Mouse (Mus musculus): ENCODE measurements around the gene Usp36. TPM values are rescaled to one million over a fixed set of nuclear protein-coding genes. Genes with fewer than 3 reads are reported as not detected.
A peak's percentile ranks its signal among the peaks of the same experiment; 100 is the strongest.

Usp36 gene
- polyA plus RNA-seq, 1 experiment from 2014 or later: 18.0 TPM

DNA sequence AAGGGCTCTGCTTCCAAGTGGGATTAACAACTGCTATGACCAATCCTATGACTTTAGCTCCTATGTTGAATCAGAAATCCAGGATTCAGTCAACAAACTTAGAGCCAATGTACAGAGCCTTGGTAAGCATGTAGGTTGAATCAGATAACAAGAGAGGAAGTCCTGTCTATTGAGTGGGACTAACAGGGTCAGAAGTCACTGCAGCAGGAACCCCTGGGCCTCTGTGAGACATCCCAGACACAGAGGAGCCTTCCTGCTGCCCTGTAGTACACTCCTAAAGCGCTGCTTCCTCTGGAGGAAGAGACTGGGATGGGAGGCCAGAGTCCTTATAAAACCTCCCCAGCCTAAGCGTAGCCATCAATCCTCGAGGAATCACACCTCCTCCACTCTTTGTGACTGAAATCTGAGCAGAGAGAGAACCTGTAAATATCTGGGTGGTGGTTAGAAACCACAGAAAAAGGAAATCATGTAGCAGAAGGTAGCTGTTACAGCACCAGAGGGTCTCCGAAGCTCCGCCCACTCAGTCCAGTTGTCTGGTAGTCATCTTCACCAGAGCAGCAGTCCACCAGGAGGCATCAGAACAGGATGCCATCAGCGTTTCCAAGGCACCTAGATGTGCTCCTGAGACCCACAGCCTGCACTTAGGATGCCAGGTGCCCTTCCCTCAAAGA lies 53.4 kb downstream of the Usp36 start:
- 53% methylated on average over 6 of the region's 6 CpGs for WGBS
- ATAC-seq (ENCODE audit: insufficient read depth, low FRiP score): peak; percentile 49; the same call in 1 of the 2 replicates
- Histone ChIP-seq H3K4me1 (ENCODE audit: control insufficient read depth, insufficient read depth, low read length) (peaks cover 42% of the 10 kb centered on the region), H3K36me3 (ENCODE audit: control insufficient read depth, insufficient read depth, low read length) (no peaks in the 10 kb centered on the region), H3K27ac (ENCODE audit: low read length) (peak overlapping the region; percentile 8; the same call in 1 of the 2 replicates), H3K27me3 (ENCODE audit: control insufficient read depth, insufficient read depth, low read length) (no peaks in the 10 kb centered on the region), H3K4me3 (replicated peaks; ENCODE audit: low read length) (no peak overlapping the region), H3K9me3 (replicated peaks; ENCODE audit: control insufficient read depth, low read length) (no peaks in the 10 kb centered on the region), H3K9ac (ENCODE audit: low read length) (no peak overlapping the region), H3K4me2 (ENCODE audit: low read depth, low read length) (no peak overlapping the region)

DNA sequence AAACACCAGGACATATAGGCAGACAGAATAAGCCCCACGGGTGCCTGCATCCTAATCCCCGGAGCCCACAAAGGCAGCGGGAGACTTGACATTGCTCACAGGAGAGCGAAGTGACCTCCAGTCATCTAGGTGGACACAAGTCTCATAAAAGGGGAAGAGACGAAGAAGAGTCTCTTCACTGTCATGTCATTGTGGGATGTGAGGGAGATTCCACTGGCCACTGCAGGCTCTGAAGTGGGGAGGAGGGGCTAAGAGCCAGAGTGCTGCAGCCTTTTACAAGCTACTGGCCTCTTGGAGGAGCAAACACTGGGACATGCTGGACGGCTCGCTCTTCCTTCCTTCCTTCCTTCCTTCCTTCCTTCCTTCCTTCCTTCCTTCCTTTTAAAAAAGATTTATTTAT lies 55.1 kb downstream of the Usp36 start:
- Histone ChIP-seq H3K9me3 (replicated peaks; ENCODE audit: control insufficient read depth, low read length) (no peaks in the 10 kb centered on the region), H3K36me3 (ENCODE audit: control insufficient read depth, insufficient read depth, low read length) (no peaks in the 10 kb centered on the region), H3K27me3 (ENCODE audit: control insufficient read depth, insufficient read depth, low read length) (no peaks in the 10 kb centered on the region), H3K4me3 (replicated peaks; ENCODE audit: low read length) (no peak overlapping the region), H3K4me2 (ENCODE audit: low read depth, low read length) (no peak overlapping the region), H3K27ac (ENCODE audit: low read length) (peak overlapping the region; percentile 28; the same call in 1 of the 2 replicates), H3K9ac (ENCODE audit: low read length) (no peak overlapping the region), H3K4me1 (ENCODE audit: control insufficient read depth, insufficient read depth, low read length) (peaks cover 30% of the 10 kb centered on the region)
- no peak for ATAC-seq (ENCODE audit: insufficient read depth, low FRiP score)
- 75% methylated on average over 7 of the region's 7 CpGs for WGBS

DNA sequence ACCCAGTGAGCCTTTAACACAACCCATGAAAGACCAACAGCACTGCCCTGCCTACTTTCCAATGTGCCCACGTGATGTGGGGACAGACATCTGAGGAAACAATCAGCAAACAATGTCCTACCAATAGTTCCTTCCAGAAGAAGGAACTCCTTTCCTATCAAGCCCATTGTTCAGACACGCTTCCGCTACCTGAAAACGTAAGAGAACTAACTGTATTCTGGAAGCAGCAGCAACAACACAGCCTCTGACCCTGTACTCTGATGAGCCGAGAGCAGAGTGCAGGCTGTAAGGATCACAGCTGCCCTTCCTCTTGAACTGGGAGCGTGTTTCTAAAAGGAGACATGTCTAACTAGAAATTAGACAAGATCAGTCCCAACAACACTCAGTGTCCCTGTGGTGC lies 55.5 kb downstream of the Usp36 start:
- H3K27me3 ChIP-seq (ENCODE audit: control insufficient read depth, insufficient read depth, low read length): no peaks in the 10 kb centered on the region
- 62% methylated on average over 6 of the region's 6 CpGs for WGBS
- H3K36me3 ChIP-seq (ENCODE audit: control insufficient read depth, insufficient read depth, low read length): no peaks in the 10 kb centered on the region
- no peaks in the 10 kb centered on the region for H3K9me3 ChIP-seq (replicated peaks; ENCODE audit: control insufficient read depth, low read length)
- peaks cover 26% of the 10 kb centered on the region for H3K4me1 ChIP-seq (ENCODE audit: control insufficient read depth, insufficient read depth, low read length)
- peak overlapping the region; percentile 28; the same call in 1 of the 2 replicates for H3K27ac ChIP-seq (ENCODE audit: low read length)
- no peak overlapping the region for H3K4me2 ChIP-seq (ENCODE audit: low read depth, low read length)
- no peak for ATAC-seq (ENCODE audit: insufficient read depth, low FRiP score)
- H3K4me3 ChIP-seq (replicated peaks; ENCODE audit: low read length): no peak overlapping the region
- no peak overlapping the region for H3K9ac ChIP-seq (ENCODE audit: low read length)

DNA sequence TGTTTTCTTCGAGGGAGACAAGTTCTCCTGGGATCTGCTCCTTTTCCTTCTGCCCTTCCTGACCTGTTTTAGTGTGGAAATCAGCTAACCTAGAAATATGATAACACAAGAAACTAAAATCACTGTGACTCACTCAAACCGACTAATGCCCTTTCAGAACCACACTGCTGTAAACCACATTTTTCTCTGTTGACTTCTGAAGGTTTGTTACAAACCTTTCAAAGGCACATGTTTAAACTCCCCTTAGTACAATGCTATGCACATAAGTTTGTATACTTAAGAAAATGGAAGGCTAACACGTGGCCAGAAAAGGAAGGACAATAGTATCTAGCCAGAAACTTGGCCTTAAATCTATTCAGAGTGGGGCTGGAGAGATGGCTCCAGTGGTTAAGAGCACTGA lies 56.1 kb downstream of the Usp36 start:
- Histone ChIP-seq H3K9ac (ENCODE audit: low read length) (no peak overlapping the region), H3K4me3 (replicated peaks; ENCODE audit: low read length) (no peak overlapping the region), H3K9me3 (replicated peaks; ENCODE audit: control insufficient read depth, low read length) (no peaks in the 10 kb centered on the region), H3K36me3 (ENCODE audit: control insufficient read depth, insufficient read depth, low read length) (no peaks in the 10 kb centered on the region), H3K27me3 (ENCODE audit: control insufficient read depth, insufficient read depth, low read length) (no peaks in the 10 kb centered on the region), H3K4me2 (ENCODE audit: low read depth, low read length) (no peak overlapping the region), H3K27ac (ENCODE audit: low read length) (no peak overlapping the region), H3K4me1 (ENCODE audit: control insufficient read depth, insufficient read depth, low read length) (peaks cover 22% of the 10 kb centered on the region)
- no peak for ATAC-seq (ENCODE audit: insufficient read depth, low FRiP score)
- WGBS: 35% methylated on average over 3 of the region's 3 CpGs

DNA sequence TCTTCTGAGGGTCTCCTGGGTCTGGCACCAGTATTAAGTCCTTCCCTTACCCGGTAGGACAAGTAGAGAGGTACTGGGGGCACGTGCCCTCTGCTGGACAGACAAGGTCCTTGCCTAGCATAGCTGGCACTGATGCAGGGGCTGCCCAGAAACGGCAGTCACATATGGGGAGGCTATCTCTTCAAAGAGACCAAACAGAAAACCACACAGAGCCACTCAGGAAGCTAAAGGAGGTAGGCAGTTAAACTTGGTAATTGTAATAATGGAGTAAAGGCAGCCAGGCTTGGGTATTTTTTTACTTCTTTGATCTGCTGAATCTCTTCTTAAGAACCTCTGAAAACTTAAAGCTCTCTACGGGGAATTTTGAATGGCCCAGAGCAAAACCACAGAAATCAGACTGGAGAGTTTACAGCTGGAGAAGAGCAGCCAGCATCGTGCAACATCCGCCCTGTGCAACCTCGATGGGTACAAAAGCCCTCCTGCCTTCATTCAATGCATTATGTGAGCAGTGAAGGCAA lies 57.7 kb downstream of the Usp36 start:
- no peak for ATAC-seq (ENCODE audit: insufficient read depth, low FRiP score)
- 38% methylated on average over 7 of the region's 7 CpGs for WGBS
- H3K36me3 ChIP-seq (ENCODE audit: control insufficient read depth, insufficient read depth, low read length): no peaks in the 10 kb centered on the region
- no peak overlapping the region for H3K27ac ChIP-seq (ENCODE audit: low read length)
- no peaks in the 10 kb centered on the region for H3K27me3 ChIP-seq (ENCODE audit: control insufficient read depth, insufficient read depth, low read length)
- H3K4me1 ChIP-seq (ENCODE audit: control insufficient read depth, insufficient read depth, low read length): peaks cover 24% of the 10 kb centered on the region
- no peak overlapping the region for H3K4me3 ChIP-seq (replicated peaks; ENCODE audit: low read length)
- no peak overlapping the region for H3K4me2 ChIP-seq (ENCODE audit: low read depth, low read length)
- H3K9ac ChIP-seq (ENCODE audit: low read length): no peak overlapping the region
- H3K9me3 ChIP-seq (replicated peaks; ENCODE audit: control insufficient read depth, low read length): no peaks in the 10 kb centered on the region

DNA sequence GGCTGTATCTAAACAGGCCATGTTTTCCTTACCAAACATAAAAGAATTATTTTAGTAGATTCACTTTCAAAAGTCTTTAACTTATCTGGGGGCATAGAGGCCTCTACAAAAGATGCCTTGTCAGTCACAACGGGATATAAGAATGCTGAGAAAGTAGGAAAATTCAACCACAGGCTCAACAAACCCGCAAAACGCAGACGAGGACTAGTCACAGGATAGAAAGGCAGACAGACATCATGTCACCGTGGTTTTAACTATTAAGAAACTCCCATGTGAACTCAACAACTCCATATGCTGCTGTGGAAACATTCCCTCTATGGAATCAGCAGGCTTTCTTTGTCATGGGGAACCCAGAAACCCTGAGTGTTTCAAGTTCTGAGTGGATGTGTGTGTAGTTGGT lies 60.1 kb downstream of the Usp36 start:
- Histone ChIP-seq H3K27ac (ENCODE audit: low read length) (no peak overlapping the region), H3K4me1 (ENCODE audit: control insufficient read depth, insufficient read depth, low read length) (peaks cover 13% of the 10 kb centered on the region), H3K4me3 (replicated peaks; ENCODE audit: low read length) (no peak overlapping the region), H3K27me3 (ENCODE audit: control insufficient read depth, insufficient read depth, low read length) (no peaks in the 10 kb centered on the region), H3K9me3 (replicated peaks; ENCODE audit: control insufficient read depth, low read length) (no peaks in the 10 kb centered on the region), H3K9ac (ENCODE audit: low read length) (no peak overlapping the region), H3K36me3 (ENCODE audit: control insufficient read depth, insufficient read depth, low read length) (no peaks in the 10 kb centered on the region), H3K4me2 (ENCODE audit: low read depth, low read length) (no peak overlapping the region)
- no peak for ATAC-seq (ENCODE audit: insufficient read depth, low FRiP score)
- 86% methylated on average over 5 of the region's 5 CpGs for WGBS

DNA sequence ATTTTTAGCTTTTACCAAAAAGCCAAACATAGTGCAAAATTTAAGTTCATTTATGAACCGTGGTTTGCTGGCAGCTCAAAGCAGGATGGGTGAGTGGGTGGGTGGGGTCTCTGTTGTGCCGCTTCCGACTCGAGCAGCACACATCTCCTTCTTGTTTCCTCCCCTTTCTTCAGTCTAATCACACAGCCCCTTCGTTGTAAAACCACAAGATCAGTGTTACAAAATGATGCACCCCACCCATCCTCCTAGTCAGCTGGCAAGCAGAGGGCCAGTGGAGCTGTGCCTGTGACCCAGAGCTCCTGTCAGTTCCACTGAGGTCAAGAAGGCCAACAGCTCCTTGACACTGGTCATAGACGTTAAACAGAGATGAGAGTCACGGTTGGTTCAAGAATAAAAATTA lies 62.4 kb downstream of the Usp36 start:
- no peak overlapping the region for H3K4me3 ChIP-seq (replicated peaks; ENCODE audit: low read length)
- H3K9ac ChIP-seq (ENCODE audit: low read length): no peak overlapping the region
- no peaks in the 10 kb centered on the region for H3K9me3 ChIP-seq (replicated peaks; ENCODE audit: control insufficient read depth, low read length)
- H3K4me1 ChIP-seq (ENCODE audit: control insufficient read depth, insufficient read depth, low read length): peaks cover 12% of the 10 kb centered on the region
- no peak overlapping the region for H3K27ac ChIP-seq (ENCODE audit: low read length)
- H3K27me3 ChIP-seq (ENCODE audit: control insufficient read depth, insufficient read depth, low read length): no peaks in the 10 kb centered on the region
- 59% methylated on average over 7 of the region's 7 CpGs for WGBS
- H3K4me2 ChIP-seq (ENCODE audit: low read depth, low read length): no peak overlapping the region
- H3K36me3 ChIP-seq (ENCODE audit: control insufficient read depth, insufficient read depth, low read length): no peaks in the 10 kb centered on the region
- no peak for ATAC-seq (ENCODE audit: insufficient read depth, low FRiP score)

DNA sequence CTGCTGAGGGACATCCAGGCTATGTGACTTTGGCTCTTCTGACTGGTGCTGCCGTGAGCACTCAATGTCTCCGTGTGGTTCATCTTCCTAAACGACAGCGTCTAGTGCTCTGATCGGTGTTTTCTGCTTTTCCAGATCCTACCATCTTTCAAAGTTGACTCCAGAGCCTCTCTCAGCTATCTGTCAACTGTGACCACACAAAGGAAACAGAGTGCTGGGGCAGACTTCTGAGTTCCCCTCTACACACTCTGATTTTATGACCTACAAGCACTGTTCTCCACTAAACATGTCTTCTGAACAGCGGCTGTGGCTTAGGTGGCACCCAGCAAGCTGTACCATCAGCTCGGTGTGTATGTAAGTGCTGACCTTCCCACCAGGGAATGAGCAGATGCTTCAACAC lies 63.2 kb downstream of the Usp36 start:
- Histone ChIP-seq H3K4me3 (replicated peaks; ENCODE audit: low read length) (no peak overlapping the region), H3K4me1 (ENCODE audit: control insufficient read depth, insufficient read depth, low read length) (peaks cover 7% of the 10 kb centered on the region), H3K27ac (ENCODE audit: low read length) (no peak overlapping the region), H3K9ac (ENCODE audit: low read length) (no peak overlapping the region), H3K4me2 (ENCODE audit: low read depth, low read length) (no peak overlapping the region), H3K27me3 (ENCODE audit: control insufficient read depth, insufficient read depth, low read length) (no peaks in the 10 kb centered on the region), H3K36me3 (ENCODE audit: control insufficient read depth, insufficient read depth, low read length) (no peaks in the 10 kb centered on the region), H3K9me3 (replicated peaks; ENCODE audit: control insufficient read depth, low read length) (no peaks in the 10 kb centered on the region)
- 81% methylated on average over 7 of the region's 7 CpGs for WGBS
- ATAC-seq (ENCODE audit: insufficient read depth, low FRiP score): no peak

DNA sequence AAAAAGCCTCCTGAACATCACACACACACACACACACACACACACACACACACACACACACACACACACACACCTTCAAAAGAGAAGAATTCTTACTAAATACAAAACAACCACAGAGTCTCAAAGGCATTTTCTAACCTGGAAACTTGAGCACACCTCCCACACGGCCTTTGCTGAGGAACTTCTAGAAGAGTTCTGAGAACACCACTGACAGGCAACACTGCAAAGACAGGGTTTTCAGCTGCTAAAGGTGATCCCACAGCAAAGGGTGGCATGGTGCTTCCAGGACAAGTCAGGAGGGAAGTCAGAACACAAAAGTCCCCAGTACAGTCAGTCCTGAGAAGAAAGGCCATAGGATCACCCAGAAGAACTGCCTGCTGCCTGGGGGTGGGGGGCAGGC lies 64.2 kb downstream of the Usp36 start:
- no peaks in the 10 kb centered on the region for H3K9me3 ChIP-seq (replicated peaks; ENCODE audit: control insufficient read depth, low read length)
- peaks cover 7% of the 10 kb centered on the region for H3K4me1 ChIP-seq (ENCODE audit: control insufficient read depth, insufficient read depth, low read length)
- no peaks in the 10 kb centered on the region for H3K36me3 ChIP-seq (ENCODE audit: control insufficient read depth, insufficient read depth, low read length)
- H3K4me2 ChIP-seq (ENCODE audit: low read depth, low read length): no peak overlapping the region
- H3K27ac ChIP-seq (ENCODE audit: low read length): no peak overlapping the region
- no peak overlapping the region for H3K4me3 ChIP-seq (replicated peaks; ENCODE audit: low read length)
- no peaks in the 10 kb centered on the region for H3K27me3 ChIP-seq (ENCODE audit: control insufficient read depth, insufficient read depth, low read length)
- no peak for ATAC-seq (ENCODE audit: insufficient read depth, low FRiP score)
- 61% methylated on average over 1 of the region's 1 CpGs for WGBS
- H3K9ac ChIP-seq (ENCODE audit: low read length): no peak overlapping the region

Data from stomach, embryonic 16.5 days (tissue).